Mouse (Mus musculus) WW6 (cell line): ENCODE results near the gene Rasa2.
"Not testable (repeated sequence)": the region's sequence is repeated elsewhere in the genome, so short reads cannot be mapped to it uniquely, and the experiment has no call there.

Experiments
- DNase-seq: peaks from one replicate; pipeline ENCODE4 v3.0.0-alpha.2; 2013; ENCODE audit warnings: low read depth, low spot score

Gene Rasa2

DNA sequence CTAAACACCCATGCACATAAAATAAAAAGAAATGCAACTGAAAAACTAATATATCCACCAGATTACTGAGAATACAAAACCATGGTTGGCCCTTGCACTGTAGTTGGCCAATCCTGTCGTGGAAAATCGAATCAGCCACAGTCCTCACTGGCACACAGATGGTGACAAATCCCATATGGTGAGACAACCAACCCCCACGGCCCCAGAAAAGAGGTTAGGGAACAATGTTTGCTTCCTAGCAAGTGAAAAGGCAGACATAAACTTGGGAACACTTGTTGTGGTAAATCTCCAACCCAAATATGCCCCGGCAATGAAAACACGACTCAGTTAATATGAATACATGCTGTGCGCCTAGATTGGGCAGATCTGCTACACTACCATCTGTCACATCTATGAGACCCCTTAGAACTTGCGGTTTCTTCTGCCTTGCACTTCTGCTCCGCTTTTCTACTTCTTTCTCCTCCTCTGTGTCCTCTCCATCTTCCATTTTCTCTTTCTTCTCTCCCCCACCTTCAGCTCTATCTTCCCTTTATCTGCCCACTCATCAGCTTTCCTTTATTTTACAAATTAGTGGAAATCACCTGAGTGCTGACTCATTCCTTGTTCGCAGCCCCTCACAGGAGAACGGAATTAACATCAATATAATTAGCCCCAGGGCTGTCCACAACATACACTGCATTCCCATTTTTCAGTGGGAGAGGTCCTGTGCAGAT lies 101.3 kb downstream of the Rasa2 start:
- no peak for DNase-seq

DNA sequence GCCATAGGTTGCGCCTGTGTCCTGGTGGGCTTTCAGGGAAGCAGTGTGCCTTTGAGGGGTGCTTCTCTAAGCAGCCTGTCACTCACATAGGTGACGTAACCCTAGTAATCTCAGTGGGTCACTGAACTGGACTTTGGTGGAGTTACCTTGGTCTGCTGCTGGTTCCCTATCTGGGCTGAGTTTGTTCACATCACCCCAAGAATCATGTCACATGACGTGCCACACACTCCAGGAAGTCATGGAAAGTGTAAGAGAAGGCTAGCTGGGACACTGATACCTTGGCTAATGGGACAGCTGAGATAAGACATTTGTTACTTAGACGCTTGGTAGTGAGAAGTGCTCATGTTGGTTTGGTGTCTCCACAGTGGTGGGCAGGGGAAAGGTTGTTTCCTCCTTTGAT lies 105.4 kb downstream of the Rasa2 start:
- DNase-seq = no peak

DNA sequence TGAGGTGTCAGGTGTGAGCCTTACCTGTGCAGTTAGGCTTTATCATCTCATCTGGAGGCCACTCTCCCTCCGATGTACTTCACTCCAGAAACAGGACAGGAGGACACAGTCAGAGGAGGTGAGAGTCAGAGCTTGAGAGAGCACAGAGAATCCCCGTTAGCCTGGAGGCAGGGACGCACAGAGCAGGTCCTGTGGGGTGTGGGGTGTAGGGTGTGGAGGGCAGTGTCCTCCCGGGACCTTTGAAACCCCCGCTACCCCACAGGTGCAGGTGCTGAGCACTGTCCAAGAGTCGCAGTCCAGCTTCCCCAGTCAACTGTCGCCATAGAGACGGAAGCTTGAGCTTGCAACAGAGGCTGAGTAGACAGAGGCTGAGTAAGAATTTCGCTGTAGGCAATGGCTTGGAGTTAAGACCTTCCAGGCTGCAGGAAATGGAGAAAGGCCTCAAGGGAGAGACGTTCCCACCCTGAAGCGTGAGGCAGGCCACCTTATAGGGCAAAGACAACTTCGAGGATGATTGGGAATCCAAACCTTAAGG lies 106.4 kb downstream of the Rasa2 start, which contains the start of gene Gm28729:
Gene Gm28729 (minus strand): TSS at position 293 of the 535 bp plus-strand sequence.
- DNase-seq = no peak

DNA sequence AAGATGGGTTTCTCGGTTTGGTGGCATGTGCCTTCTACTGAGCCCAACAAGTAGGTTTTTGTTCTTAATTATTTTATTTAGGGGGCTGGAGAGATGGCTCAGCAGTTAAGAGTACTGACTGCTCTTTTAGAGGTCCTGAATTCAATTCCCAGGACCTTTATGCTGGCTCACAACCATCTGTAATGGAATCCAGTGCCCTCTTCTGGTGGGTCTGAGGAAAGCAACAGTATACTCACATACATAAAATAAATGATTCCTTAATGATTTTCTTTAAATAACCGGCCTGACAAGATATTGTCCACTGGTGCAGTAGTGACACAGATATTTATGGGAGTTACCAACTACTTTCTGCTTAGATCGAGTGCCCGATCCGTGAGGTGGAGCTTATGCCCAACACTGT lies 108.3 kb downstream of the Rasa2 start:
- DNase-seq = no peak

DNA sequence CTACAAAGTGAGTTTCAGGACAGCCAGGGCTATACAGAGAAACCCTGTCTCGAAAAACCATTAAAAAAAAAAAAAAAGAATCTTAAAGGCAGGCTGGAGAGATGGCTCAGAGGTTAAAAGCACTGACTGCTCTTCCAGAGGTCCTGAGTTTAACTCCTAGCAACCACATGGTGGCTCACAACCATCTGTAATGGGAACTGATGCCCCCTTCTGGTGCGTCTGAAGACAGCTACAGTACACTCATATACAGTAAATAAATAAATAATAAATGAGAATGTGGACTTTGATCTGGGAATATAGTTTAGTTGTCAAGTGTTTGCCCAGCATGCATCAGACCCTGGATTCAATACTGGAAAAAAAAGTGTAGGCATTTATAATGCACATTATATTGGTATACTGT lies 109.8 kb downstream of the Rasa2 start:
- not testable (repeated sequence) for DNase-seq

DNA sequence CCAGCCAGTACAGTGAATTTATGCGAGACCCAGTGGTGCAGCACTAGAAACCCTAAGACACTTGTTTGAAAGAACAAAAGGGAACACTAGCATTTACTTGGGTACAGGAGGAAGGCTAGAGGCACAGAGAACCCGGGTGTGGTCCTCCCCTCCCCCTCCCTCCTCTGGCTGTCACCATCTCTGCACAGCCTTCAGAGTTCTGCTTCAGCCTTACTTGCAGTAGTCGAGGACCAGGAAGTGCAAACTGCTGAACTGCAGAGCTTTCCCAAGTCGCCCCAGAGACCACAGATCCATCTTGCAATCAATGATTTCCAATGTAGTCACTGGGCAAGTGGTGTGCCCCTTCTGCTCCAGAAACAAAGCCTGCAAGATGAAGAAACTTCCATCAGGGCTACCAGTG lies 114.0 kb downstream of the Rasa2 start:
- DNase-seq = no peak

DNA sequence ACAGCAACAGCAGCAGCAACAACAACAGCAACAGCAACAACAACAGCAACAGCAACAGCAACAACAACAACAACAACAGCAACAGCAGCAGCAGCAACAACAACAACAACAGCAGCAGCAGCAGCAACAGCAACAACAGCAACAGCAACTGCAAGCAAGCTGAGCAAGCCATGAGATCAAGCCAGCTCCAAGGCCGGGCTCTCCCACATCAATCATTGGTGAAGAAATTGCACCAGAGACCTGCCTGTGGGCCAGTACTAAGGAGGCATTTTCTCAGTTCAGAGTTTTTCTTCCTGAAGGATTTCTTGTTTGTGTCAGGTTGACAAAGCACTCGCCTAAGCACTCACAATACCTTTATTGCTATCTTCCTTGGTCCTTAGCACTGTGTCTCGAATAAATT lies 114.6 kb downstream of the Rasa2 start:
- no peak for DNase-seq

DNA sequence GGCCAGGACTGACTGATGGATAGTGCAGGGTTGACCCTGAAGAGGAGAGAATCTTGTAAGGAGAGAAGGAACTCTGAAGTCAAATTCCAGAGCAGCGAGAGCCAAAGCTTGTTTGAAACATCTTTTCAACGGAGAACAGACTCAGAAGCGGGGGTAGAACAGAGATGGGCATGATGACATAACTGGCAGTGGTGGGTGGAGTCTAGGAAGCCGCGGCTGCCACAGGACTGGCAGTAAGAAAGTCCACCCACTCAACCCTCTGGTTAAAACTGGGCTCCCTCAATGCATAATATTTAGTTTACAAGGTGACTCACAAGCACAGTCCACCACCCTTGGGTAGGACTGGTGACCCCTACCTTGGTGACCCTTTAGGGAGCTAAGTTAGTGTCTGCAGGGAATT lies 115.7 kb downstream of the Rasa2 start:
- DNase-seq = no peak

DNA sequence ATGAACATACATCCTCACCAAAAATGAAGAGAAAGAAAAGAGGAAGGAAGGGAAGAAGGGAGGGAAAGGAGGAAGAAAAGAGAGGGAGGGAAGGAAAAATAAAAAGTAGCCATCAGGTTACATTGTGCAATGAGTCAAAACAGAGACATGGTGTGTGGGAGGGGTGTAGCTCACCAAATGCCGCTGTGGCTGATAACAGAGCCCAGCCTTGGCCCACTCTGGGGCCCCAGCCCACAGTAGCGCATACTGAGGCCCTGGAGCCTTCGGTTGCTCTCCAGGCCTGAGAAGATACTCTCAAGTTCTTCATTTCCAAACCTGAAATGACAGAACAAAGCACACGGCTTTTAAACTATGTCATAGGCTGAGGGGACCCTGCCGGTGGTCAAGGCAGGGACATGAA lies 117.1 kb downstream of the Rasa2 start:
- DNase-seq = no peak

DNA sequence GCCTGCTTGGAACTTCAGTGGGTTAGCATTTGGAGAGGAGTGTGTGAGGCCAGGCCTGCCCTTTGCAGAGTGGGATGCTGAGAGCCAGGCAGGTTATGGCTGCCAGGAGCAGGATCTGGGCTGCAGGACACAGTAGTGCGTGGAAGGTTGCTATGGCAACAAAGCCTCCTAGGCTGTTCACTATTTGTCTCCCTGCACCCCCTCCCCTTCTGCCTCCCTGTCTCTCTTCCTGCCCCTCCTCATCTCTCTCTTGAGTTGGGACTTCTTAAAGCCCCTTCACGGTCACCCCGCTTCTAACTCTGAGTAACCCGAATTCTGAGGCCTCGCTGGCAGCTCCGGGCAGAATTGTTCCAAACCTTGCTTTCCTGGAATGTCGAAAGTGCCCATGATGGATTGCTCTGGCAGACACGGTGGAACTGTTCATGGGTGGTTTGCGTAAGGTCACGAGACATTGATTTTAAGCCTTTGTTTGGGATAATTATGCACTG lies 125.4 kb downstream of the Rasa2 start:
- DNase-seq = peak; percentile 29

DNA sequence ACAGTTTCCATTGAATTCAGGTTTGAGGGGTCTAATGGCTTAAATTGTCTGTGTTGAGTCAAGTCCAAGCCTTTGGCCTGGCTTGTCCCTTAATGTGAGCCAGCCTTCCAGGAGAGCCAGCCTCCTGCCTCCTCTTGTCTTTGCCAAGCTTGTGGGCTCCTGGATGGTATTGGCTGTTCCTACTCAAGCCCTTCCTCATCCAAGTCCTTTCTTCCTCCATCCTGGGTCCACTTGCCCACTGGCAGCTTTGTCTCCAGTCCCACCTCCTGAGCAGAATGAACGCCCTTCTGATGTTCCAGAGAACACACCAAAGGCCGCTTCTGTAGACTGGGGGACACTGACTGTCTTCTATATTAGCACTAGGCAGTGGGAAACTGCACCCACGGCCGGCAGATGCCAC lies 126.3 kb downstream of the Rasa2 start:
- DNase-seq = no peak

DNA sequence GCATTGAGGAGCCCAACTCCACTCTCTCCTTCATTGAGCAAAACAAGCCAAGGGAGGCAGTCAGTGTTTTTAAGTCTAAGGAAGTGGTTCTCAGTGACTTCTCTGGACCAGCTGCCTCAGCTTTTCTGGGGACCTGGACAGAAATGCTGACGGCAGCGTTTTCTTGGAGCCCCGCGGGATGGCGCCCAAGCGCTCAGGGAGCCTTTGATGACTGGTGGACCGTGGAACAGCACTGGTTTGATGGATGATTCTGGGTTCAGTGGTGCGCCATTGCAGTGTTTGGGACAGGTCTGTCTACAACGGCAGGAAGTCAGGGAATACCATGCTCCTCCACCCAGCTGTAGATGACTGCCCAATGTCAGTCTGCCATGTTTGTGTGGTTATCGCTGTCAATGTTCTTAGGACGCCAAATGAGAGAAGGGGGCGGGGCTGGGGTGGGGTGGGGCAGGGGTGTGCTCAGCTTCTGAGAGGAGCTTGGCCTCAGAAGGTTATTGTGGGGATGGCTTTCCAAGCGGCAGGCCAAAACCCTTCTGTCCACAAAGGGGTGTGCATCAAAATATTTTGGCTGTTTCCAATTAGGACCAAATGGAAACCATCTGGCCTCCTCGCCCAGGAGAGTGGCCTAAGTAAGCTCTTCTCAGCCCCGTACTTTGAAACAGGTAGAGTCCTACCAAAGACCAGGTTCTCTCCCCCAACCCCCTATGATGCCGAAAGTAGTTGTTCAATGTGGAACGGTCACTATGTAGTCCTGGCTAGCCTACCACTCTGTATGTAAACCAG lies 127.1 kb downstream of the Rasa2 start:
- no peak for DNase-seq

DNA sequence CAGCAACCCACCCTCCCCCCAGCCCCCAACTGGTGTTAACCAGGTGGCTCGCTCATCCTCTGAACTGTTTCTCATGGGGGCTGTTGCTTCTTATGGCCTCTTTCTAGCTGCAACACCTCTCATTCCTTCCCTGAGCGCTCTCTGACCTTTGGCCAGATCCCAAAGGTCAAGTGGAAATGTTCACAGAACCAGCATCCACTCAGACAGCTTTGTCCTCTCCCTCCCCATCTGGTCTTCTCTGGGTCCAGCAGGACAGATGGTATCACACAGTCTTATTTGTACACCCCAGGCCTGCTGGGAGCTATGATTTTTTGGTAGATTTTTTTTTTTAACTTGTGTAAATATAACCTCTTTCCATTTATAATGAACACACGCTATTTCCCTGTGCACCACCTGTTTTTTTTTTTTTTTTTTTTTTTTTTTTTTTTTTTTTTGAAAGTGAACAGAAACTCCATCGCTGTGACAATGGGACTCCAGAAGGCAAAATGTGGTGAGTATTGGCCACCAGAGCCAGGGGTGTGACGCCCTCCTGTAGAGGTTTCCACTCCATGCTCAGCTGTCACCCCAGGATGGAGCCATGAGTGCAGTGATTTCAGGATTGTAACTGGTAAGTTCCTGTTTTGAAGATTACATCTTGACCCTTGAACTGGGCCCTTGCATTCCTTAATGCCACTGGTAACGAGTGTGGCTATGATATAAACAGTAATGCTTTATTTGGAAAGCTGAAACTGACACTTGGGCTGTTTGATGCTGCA lies 128.4 kb downstream of the Rasa2 start:
- no peak for DNase-seq

DNA sequence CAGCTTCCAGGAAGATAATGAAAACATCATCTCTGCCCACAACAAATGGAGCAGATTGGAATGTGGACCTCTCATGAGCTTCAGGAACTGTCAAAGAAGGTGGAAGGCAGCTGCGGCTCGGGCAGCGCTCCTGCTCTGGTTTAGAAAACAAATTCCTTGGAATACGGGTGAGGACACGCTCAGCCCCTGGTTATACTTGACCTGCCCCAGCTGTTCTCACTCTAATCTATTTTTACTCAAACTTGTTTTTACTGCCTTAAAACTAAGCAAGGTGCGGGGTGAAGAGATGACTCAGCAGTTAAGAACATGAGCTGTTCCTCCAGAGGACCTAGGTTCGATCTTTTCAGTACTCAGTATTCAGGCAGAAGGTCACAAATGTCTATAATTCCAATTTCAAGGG lies 130.2 kb downstream of the Rasa2 start:
- no peak for DNase-seq

DNA sequence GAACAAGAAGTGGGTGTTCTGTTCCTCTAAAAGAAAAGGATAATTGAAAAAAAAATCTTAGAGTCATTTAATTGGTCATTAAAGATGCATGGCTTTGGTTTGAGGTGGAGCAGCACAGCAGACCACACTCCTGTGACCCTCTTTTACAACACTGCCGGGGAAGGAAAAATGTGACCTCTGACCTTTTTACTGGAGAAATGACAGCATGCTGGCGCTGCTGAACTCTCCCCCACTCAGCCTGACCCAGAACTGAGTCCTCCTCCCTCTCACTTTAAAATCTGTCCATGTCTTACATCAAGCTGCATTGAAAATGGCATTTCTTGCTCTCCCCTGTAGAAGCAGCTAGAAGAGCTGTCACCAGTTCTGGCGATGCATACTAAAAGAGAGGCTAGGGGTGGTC lies 138.2 kb downstream of the Rasa2 start:
- DNase-seq = no peak

DNA sequence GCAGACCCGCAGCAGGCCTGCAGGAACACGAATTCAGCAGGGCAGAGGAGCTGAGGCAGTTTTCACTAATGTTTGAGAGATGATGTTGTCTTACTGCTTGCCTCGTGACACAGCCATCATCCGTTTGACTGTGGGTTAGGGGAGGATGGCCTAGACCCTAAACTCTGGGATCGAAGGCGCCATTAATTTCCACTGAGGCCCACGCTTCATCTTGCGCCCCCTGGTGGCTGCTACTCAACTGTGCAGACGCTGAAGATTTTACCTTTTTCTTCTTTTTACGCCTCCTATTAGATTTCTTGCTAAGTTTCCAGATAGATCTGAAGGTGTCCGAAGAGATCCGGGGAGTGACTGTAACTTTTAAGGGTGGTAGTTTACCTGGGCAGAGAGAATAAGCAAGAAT lies 139.6 kb downstream of the Rasa2 start:
- DNase-seq = peak; percentile 59
